Mouse (Mus musculus) hindlimb bud, embryonic 11.5 days (tissue): ENCODE measurements around the gene Cyb5r3.

Source experiments
- DNase-seq: peaks from one replicate; pipeline ENCODE4 v3.0.0-alpha.2; 2012; ENCODE audit warnings: low read depth, low spot score; ENCODE audit errors: extremely low spot score

The Cyb5r3 gene

DNA sequence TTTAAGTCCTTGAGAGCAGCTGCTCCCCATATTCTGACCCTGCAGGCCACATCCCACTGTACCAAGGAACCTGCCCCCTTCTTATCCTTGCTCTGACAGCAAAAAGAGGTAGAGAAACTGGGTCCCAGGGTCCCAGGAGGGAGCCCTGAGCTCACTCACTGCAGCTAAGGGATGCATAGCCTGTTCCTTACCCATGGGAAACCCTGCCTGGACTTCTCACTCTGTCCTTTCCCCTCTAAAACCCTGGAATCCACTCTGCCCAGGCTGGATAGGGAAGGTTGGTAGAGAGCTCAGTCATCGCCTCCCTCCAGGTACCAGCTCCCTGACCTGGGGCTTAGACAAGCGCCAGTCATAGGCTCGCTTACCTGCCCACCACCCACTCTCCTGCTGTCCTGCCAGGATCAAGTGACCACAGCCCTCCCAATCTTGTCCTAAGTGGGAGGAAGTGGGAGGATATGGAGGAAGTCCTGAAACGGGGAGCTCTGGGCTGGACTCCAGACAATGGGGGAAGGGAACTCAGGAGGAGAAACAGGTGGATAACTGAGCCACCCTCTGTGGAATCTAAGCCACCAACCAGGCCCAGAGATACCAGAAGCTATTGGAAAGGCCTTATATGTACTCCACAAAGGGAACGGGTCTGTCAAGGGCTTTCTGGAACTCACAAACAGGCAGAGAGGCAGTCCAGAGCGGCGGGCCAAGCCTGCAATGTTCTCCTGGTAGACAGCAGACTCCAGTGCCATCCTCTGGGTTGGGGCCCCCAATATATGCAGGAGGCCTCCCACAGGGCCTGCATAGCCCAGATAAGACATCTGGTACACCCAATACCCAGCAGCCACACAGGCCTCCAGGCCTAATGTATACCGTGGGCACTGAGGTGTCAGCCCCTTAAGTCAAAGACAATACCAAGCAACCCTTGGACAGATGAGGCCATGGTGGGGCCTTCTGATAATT, 2.3 kb downstream of the Cyb5r3 start:
- no peak for DNase-seq

- DNase-seq: no peak
These were observed 3.3 kb downstream of the Cyb5r3 start for GRCm38 (mm10) chr15:83168875-83169771.

- no peak for DNase-seq
These were observed 4.1 kb downstream of the Cyb5r3 start for GRCm38 (mm10) chr15:83168311-83168710.

GRCm38 (mm10) chr15:83167550-83168065, 4.8 kb downstream of the Cyb5r3 start:
- no peak for DNase-seq

DNA sequence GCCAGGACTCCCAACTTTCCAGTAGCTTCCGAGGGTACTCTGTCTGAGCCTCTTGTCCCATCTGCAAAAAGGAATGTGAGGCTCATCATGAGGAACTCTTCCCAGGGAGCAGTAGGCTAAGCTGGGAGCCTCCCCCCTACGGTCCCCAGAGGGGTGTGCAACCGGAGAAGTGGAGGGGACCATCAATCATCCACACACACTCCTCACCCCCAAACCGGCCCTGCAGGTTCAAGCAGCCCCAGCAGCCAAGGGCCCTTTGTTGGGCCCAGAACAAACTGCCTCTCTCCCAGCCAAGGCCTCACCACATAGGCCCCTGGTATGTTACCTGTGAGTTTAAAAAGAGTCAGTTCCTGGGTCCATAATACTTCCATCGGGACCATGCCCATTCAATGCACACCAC, 5.3 kb downstream of the Cyb5r3 start:
- DNase-seq: no peak

DNA sequence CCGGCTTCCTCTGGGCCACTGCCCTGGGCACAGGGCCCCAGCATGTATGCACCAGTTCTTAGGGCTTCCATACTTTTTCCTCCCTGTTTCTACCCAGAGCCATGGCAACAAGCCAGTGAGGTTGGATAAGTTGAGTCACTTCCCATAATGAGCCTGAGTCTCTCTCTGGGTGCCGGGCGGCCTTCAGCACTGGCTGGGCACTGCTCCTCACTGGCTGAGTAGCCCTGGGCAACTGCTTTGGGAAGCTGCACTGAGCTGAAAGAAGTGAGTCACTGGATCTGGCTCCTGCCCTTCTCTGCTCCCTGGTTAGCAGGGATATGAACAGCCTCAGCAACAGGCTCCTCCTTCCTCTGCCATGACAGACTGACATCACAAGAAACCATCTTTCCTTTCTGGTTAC, 5.8 kb downstream of the Cyb5r3 start:
- DNase-seq: no peak

- DNase-seq: no peak
These were observed 6.7 kb downstream of the Cyb5r3 start for GRCm38 (mm10) chr15:83165526-83166315.

DNA sequence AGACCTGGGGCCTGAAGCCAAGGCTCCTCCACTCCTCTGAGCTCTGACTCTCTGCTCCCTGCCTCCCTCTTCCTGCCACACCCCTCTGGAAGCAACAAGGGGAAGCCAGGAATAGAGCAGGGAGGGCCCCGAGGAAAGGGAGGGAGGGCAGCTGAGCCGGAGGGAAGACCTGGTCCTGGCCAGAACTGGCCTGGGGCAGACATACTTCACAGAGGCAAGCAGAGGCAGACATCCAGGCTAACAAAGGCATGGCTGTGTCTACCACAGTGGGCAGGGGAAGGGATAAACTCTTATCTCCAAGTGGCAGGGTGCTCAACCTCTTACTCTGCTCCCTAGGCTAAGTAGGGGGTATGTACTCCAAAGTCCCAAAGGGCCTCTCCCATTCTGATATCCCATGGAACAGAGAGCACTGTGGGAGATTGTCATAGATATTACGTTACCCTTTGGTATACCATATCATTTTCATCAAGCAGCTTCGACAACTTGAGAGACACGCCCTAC, 7.4 kb downstream of the Cyb5r3 start:
- no peak for DNase-seq

- no peak for DNase-seq
These were observed 9.4 kb downstream of the Cyb5r3 start for GRCm38 (mm10) chr15:83162818-83163485.

DNA sequence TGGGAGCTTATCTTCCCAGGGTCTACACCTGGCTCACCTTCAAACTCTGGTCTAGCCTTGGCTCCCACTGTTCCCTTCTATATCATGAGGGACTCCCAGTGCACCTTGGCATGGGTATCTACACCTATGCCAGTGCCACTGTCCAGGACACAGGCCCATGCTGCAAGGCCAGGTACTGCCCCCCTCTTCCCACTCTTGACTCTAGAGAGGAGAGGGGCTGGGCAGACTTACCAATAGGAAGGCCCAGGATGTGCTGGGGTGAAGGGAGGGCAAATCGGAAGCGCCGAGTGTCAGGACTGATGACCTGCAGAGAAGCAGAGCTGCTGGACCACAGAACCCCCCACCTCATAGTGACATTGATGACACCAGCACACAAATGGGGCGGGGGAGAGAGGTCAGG, 10.4 kb downstream of the Cyb5r3 start:
- no peak for DNase-seq

- DNase-seq: no peak
These were observed 11.2 kb downstream of the Cyb5r3 start for GRCm38 (mm10) chr15:83161062-83161748.

- DNase-seq: no peak
These were observed 11.8 kb downstream of the Cyb5r3 start for GRCm38 (mm10) chr15:83160561-83160960.

- DNase-seq: no peak
These were observed 12.6 kb downstream of the Cyb5r3 start for GRCm38 (mm10) chr15:83159823-83160222.

DNA sequence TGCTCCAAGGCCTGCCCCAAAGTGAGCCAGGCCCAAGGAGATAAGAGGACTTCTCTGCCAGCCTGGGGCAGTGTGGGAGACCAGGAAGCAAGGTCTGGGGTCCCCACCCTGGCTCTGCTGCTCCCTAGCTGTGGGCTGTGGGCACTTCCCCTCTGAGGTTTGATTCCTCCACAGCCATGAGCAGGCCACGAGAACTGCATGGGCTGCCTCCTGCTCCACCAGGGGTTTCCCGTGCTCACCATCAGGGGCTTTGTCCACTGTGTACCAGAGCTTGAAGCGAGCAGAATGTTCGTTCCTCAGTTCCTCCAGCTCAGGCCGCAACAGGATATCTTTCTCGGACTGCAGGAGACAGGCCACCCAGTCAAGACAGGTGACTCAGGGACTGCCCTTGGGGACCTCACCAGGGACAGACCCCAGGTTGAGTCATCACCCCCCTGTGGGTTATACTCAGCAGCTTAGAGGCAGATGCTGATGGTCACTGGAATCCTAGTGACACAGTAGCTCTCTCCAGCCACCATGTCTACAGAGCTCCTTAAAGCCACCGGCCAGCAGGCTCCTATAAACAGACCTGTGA, 13.7 kb downstream of the Cyb5r3 start:
- no peak for DNase-seq

- no peak for DNase-seq
These were observed 14.7 kb downstream of the Cyb5r3 start for GRCm38 (mm10) chr15:83157667-83158064.

DNA sequence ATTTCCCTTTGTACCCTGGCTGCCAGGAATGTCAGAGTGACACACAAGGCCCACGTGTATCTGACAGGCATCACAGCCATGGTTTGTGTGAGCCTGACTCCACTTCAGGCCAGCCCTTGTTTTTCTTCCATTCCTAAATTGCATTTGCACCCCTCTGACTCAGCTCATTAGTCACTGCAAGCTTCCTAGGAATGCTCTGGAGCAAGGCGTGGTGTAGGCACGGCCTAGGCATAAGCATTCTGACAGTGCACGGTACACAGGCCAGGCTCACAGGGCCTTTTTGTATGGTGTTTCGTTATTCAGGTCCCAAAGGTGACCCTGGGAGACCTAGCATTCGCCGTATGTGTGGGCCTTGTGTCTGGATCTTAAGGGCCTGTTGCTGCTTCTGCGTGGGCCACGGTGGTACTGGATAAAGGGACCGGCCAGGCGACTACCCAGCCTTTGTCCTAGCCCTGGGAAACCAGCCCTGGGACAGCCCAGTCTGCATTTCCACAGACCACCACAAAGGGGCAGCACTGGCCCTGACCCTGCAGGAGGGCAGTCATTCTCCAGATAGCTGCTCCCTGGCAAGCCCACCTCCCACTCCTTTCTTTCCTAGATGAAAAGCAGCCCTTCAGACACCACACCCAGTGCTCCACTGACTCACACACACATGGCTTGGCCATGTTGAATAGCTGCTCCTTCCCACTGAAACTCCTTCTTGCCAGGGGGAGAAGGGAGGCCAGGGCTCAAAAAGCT, 15.3 kb downstream of the Cyb5r3 start:
- DNase-seq: no peak

DNA sequence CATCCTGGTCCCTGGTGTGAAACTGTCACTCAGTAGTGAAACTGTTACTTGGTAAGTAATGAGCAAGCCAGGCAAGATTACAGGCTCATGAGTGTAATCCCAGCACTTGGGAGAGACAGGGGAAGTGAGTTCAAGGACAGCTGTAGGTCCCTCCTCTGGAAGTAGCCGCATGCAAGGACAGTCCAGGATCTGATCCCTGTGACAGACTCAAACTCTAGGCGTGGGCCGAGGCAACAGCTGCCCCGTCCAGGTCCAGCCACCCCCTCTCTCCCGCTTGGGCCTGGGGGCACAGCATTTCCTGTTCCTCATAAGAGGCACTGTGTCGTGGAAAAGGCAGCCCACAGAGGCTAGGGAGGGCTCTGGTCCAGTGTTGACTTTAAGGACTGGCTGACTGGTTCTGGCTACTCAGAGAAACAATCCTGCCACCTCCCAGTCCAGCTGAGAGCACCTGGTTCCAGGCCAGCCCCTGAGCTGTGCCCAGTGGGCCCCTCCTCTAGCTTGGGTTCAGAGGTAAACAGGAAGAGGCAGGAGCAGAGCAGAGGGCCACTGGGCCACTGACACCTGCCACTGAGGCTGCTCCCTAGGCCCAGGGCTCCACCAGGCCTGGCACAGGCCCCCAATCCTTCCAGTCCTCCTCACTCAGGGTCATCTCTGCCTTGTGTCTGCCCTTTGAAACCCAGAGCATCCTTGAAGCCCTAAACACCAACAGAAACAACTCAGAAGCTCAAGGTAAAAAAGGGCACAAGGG, 16.5 kb downstream of the Cyb5r3 start:
- no peak for DNase-seq

GRCm38 (mm10) chr15:83154309-83154708, 18.1 kb downstream of the Cyb5r3 start:
- no peak for DNase-seq
